Mouse (Mus musculus) erythroblast, embryonic 14.5 days (primary cell): Measurements from ENCODE around the gene Dnajc15.

Experiments used
- GATA1 ChIP-seq: IDR thresholded peaks from 2 replicates; pipeline ENCODE4 v1.6.1; 2012; ENCODE audit warnings: low read length, inconsistent platforms, mixed read lengths
- TAL1 ChIP-seq: IDR thresholded peaks from 3 replicates; pipeline ENCODE4 v1.6.1; 2012; ENCODE audit warnings: low read length, inconsistent platforms, mixed read lengths

- TF ChIP-seq GATA1 (no peak), TAL1 (no peak)
These were observed 15.0 kb upstream of the Dnajc15 start for GRCm38 (mm10) chr14:77889911-77890310.
